Mouse (Mus musculus): ENCODE measurements around the gene Olfr1166.
"Not testable (repeated sequence)": the region's sequence is repeated elsewhere in the genome, so short reads cannot be mapped to it uniquely, and the experiment has no call there.

Gene Olfr1166

DNA sequence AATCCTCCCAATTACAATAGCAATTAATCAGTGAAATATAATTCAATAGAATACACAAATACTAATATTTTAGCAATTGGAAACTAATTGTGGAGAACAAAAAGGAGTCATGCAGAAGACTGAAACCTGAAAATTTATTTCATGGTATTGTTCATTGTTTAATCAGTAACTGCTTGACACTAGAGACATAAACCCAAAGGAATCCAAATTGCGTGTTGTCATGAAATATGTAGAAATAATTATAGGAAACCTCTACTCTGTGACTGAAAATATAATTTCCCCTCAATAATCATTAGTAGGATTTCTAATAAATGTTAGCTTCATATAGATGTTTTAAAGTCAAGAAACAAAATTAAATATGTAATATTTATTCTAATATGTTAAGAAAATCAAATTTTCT lies at the start of gene Olfr1166:
Olfr1166 (minus strand) TSS at position 101 of the 400 bp plus-strand sequence.
- DNase-seq (ENCODE audit: low read depth in 1 of 2, low spot score in 2 of 2), result no peak

DNA sequence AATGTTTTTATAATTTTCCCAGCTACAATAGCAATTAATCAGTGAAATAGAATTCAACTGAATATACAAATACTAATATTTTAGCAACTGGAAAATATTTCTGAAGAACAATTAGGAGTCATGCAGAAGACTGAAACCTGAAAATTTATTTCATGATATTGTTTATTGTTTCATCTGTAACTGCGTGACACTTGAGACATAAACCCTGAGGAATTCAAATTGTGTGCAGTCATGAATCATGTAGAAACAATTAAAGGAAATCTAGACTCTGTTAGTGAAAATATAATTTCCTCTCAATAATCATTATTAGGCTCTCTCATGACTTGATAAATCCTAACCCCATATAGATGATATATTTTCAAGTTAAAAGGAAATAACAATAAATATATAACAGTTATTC lies 27.0 kb upstream of the Olfr1166 start, which contains the start of gene Olfr1167:
Olfr1167 (minus strand) TSS at position 101 of the 400 bp plus-strand sequence.
- DNase-seq (ENCODE audit: low read depth in 1 of 2, low spot score in 2 of 2), result not testable (repeated sequence)

DNA sequence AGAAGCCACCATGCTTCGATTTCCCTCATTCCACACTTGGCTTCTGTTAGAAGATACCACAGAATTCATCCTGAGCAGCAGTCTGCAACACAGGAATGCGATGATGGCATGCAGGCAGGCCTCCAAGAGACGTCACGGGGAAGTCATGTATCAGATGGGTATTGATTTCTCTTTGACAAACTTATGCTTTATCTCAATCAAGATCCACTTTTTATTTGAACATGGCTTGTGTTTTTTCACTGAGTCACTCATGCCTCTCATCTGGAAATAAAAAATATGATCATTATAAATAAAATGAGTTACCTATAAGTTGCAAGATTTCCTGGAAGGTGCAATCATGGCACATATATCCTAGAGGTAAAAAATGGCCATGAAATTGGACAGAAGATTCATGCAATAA lies 34.2 kb downstream of the Olfr1166 start, which contains the start of gene Olfr1164:
Olfr1164 (minus strand) TSS at position 101 of the 400 bp plus-strand sequence.
- DNase-seq (ENCODE audit: low read depth in 1 of 2, low spot score in 2 of 2), result no peak
